Mouse (Mus musculus) monocyte, adult 5-6 weeks (primary cell): ENCODE data around the gene Sdr39u1. TPM values are rescaled to one million over a fixed set of nuclear protein-coding genes. Genes with fewer than 3 reads are reported as not detected.

ENCODE experiments used
- ATAC-seq: fragments of 153-309, 156-312 bp; replicated peaks from 2 replicates; pipeline ENCODE4 v1.8.0; 2017; ENCODE audit warnings: mild to moderate bottlenecking; ENCODE audit not compliant: low TSS enrichment, insufficient number of reproducible peaks, severe bottlenecking, poor library complexity, low FRiP score
- total RNA-seq: library from RNA; stranded (forward); fragments of 200-1000, 200-491, 200-594 nt; gene quantifications from 3 replicates; pipeline ENCODE4 v1.2.3, GENCODE M21; 2017

The Sdr39u1 gene
- total RNA-seq, 1 experiment from 2014 or later = 6.2 TPM

DNA sequence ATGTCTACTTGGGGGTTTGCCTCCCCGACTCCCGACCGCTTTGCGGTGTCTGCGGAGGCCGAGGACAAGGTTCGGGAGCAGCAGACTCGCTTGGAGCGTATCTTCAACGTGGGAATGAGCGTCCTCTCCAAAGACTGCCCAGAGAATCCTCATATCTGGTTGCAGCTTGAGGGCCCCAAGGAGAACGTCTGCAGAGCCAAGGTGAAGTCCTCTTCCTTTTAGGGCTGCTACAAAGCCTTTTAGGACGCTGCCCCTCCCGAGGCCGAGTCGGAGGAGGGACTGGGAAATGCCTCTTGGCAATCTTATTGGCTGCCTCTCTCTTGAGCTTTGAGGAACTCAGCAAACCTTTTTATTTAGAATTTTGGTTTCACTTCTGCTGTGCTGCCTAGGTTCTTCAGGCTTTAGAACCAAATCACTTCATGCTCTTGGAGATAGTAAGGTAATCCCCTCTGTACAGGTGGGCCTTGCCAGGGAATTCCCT is 14.3 kb downstream of the Sdr39u1 start:
- ATAC-seq = peak; percentile 77

DNA sequence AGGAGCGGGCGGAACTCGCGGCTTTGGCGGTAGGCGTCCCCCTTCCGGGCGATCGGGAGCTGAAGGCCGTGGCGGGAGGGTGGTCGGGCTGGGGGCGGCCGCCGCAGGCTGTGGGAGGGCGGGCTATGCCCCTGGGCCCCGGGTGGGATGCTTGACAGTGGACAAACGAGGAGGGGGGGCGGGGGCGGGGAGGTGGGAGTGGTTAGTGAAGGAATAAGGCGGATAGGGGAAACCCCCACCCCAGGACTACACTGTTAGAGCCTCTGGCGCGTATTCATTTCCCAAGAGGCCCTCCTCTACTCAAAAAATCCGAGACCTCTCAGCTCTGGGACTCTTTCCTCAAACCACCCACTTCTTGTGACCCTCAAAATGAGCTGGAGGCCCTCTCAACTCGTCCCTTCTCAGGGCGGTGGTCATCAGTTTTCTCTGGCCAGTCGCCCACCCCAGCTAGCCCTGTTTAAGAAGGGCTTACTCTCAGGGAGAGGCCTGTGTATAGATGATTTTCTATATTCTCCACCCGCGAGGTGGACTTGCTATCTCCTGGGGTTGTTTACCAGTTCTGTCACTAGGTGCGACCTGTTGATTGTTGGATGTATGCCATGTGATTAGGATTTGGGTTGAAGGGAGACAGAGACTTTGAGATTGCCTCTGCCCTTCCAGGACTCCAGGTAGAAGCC is 14.8 kb downstream of the Sdr39u1 start:
- ATAC-seq = no peak

DNA sequence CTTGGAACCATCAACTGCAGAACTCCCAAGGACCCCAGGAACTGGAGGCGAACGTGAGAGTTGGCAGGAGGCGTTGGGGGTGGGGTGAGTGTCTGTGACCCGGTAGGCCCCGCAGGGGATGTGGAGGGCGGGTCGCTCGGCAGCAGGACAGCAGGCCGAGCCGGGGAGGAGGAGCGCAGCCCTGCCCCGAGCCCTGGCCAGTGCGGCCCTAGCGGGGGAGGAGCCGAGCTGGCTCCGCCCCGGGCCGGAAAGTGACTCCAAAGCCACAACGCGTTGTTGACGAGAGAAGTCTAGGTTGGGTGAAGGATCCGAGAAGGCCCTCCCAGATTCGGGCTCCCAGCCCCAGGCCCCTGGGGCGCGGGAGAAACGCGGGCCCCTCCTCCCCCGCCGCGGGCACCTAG is 15.4 kb downstream of the Sdr39u1 start, which contains the start of gene Khnyn:
Gene Khnyn (plus strand): TSS at position 235 of the 401 bp plus-strand sequence.
- ATAC-seq = peak; percentile 79

DNA sequence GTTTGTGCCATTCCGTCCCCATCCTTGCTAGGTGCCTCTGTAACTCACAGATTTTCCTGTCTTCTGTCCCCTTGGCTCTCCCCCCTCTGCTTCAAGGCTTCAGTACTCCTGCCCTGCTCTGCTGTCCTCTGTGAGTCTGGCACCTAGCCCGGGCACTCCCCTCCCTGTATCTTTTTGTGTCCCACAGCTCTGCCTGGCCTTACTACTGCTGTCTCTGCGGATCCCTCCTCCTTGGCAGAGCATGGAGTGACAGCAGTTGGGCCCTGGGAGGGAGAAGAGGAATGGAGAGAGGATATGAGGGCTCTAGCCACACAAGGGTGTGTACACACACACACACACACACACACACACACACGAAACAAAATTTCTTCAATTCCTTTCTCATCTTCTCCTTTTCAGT is 15.9 kb downstream of the Sdr39u1 start, which contains the start of gene Cbln3:
Gene Cbln3 (minus strand): TSS at position 227 of the 400 bp plus-strand sequence.
- ATAC-seq = no peak

DNA sequence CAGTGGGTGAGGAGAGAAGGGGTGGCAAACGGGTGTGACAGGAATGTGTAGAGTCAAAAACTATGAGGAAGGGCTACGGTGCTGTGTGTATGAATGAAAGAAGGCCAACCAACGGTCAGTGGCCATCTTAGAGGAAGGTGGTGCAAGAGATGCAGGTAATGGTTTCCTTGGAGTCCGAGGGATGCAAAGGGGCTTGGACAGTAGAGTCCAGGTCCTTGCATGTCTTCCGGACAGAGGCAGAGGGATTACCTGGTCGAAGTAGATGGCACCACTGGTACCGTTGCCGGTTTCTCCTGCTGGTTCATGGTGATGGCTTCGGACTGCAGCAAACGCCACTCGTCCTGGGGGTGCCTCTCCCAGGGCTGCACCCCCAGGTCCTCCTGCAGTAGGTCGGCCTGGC is 16.4 kb downstream of the Sdr39u1 start:
- ATAC-seq = no peak

DNA sequence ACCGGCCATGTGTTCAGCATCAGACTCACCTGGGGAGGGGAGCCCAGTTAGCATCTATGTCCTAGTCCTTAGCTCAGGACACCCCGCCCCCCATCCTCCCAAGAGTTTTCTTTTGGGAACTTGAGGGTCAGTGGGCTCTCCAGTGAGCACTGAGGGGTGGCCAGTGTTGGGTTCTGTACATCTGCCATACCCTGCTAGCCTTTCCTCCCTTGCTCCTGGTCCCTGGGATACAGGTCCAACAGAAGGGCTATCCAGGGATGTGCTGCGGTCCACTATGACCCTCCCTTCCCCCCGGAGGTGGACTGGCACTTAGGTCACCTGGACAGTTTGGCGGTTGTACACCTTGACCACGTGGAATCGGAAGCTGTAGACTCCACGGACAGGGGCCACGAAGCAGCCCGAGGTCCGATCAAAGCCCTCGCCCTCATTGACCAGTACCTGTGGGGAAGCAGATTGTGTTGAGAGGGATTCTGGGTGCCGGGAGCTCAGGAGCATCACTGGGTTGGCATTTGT is 16.9 kb downstream of the Sdr39u1 start:
- ATAC-seq = no peak

DNA sequence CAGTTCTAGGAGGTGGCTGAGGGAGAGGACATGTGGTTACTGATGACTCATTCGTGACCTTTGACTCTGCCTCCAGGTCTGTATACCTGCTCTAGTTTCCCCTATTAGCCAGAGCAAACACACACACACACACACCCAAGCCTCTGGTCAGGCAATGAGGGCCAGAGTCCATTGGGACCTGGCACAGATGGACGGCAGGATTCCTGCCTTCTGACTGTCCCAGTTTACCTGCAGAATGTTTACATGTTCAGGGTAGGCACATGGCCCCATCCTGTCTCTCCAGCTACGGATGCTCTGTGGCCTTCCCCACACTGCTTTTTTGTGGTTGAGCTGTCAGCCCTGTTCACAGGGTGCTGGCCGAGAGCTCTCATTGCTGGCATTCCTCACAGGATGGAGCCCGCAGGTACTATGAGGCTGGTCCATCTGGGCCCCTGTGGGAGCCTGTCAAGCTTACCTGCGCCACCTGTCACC is 17.9 kb downstream of the Sdr39u1 start:
- ATAC-seq = no peak

DNA sequence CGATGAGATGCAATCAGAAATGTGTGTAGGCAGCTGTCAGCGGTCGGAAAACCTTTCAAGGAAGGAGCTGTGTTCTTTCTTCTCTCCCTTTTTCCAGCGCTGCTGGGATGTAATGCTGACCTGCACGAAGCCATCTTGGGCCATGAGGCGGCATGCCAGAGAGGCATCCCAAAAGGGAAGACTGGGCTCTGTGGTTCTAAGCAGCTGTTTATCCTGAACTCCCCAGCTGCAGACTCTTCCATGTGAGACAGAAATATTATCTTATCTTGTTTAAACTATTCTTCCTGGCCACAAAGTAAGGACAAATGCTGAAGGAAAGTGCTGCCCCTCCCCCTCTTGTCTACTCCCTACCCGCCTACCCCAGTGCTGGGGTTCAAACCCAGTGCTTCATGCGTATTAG is 19.1 kb downstream of the Sdr39u1 start:
- no peak for ATAC-seq

DNA sequence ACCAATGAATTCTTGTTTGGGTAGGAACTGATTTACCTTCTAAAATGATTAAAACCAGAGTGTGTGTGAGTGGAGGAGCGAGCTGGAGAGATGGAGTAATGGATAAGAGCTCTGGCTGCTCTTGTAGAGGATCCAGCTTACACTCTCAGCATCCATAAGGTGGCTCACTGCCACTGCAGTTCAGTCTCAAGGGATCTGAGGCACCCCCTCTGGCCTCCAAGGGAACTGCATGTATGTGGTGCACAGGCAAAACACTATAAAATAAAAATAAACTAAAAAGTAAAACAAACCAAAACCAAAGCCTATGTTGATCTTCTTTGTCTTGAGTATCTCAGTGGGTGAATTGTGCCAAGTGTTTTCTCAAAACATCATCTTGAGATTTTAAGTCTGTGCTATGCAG is 20.5 kb downstream of the Sdr39u1 start:
- peak; percentile 77 for ATAC-seq

DNA sequence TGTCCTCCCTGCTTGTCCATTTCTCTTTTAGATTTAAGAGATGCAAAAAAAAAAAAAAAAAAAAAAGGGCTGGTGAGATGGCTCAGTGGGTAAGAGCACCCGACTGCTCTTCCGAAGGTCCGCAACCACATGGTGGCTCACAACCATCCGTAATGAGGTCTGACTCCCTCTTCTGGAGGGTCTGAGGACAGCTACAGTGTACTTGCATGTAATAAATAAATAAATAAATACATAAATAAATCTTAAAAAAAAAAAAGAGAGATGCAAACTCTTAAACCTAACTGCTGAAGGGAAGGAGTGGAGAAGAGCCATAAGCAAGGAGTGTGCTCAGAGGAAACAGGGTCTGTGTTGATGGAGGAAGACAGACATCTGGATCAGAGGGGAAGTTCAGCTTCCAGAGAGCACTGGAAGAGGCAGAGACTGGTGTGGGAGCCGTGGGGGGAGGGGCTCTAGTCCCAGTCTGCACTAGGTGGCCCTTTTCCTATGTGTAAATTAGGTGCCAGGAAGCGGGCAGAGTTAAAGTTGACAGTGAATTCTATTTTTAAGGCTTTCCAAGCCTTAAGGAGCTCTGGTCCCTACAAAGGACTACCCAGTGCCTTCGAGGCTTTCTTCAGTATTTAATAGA is 21.7 kb downstream of the Sdr39u1 start:
- no peak for ATAC-seq

DNA sequence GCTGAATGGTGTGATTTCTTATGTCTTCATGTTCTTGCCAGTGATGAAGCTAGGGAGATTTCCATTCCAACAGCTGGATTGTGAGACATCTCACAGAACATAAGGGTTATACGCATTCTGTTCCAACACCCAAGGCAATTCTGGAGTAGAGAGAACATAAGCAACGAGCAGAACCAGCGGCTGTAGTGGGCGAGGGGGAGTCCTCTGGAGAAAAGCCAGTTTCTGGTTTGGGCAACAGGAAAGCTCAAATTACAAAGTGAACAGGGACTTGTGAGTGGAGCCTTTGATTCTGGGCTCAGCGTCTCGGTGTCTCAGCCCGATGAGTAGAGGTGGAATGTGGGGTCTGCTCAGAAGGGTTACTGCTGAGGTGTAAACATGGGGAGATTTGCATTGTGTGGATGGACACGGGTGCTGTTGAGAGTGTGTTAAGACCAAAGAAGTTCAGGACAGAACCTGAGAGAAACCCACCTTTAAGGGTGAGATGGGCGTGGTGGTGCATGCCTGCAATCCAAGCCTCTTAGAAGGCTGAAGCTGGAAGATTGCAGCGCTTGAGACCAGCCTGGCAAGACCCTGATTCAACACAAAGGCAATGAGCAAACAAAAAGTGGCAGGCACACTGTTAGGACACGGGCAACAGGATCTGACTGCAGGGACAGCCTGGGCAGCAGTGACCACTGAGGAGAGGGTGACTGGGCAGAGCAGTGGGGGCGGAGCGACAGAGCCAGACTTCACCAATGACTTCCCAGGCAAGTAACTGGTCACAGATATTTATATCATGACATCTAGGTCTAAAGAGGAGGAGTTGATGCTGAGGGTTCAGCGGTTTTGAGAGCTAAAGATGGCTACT is 22.4 kb downstream of the Sdr39u1 start:
- ATAC-seq = no peak

DNA sequence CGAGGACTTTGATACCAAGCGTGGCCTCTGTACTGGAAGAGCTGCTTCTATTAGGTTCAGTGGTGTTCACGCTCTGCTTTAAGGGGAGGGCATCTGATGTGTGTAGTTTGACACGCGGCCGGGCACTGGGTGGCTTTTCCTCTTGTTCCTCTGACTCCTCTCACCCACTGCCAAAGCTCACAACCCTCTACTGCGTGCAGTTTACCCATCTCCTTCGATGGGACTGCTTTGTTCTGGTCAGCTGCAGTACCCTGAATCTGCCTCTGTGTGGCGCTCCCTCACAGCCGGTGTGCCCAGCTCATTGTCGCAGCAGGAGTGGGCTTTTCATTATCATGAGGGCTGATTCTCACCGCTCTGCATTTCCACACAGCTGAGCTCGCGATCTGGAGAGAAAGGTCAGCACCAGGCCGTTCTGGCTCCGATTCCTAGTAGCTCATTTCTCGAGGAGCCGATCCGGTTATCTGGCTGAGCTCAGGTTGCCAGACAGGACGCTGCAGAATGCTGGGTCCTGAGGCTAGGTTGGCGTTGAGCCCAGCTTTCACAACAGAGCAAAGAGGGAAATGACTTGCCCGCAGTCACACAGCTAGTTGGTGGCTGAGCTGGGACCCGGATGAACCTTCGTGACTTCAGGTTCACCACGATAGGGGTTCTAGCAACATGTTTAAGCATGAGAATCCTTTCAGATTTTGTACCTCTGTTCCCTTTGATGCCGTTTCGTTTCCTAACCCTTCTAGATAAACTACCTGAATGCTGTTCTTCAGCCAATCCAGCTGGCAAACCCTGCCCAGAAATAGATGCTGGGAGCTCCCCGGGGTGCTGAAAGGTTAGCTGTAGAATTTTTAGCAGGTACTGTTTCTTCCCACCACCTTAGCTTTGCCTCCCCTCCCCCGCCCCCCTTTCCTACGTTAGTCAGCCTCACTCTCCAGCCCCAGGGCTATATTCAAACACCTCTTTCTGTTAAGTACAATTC is 26.1 kb downstream of the Sdr39u1 start:
- ATAC-seq = peak; percentile 77

DNA sequence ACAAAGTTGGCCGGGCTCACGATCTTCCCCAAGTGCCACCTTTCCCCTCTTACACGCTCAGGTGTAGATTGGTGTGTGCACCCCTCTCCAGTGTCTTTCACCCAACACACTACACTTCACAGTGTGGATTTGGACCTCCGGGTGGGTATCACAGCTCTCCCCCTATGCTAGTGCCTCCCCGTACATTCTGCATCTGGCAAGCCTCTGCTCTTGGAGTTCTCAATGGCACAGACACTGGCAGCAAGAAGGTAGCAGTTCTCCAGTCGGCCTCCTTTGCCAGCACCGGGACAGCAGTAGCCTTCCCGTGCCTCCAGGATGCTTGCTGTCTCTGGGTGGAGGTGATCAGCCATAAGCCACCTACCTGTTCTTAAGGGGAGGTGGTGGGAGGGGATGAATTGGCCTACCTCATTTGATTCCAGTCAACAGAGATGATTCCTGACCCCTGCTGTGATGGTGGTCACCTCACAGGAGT is 26.8 kb downstream of the Sdr39u1 start:
- ATAC-seq = no peak

DNA sequence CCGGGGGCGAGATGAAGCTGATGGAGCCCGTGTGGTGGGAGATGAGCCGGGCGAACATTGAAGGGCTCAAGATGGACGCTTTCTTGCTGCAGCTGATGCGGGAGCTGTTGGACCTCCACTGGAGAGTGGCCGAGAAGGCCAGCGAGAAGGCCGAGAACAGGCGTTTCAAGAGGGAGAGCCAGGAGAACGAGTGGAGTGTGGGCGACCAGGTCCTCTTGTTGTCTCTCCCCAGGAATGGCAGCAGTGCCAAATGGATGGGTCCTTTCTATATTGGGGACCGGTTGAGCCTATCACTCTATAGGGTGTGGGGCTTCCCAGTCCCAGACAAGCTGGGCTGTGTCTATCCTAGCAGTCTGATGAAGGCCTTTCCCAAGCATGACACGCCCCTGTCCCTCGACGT is 27.5 kb downstream of the Sdr39u1 start:
- ATAC-seq = no peak

DNA sequence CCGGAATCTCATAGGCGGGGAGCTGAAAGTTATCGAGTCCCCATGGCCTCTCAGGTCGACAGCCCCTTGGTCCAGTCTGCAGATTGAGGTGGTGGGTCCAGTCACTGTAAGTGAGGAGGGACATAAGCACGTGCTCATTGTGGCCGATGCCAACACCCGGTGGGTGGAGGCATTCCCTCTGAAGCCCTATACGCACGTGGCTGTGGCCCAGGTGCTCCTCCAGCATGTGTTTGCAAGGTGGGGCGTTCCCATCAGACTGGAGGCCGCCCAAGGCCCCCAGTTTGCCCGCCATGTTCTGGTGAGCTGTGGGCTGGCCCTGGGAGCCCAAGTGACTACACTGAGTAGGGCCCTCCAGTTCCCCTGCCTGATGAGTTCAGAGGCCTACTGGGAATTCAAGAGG is 28.1 kb downstream of the Sdr39u1 start:
- no peak for ATAC-seq

DNA sequence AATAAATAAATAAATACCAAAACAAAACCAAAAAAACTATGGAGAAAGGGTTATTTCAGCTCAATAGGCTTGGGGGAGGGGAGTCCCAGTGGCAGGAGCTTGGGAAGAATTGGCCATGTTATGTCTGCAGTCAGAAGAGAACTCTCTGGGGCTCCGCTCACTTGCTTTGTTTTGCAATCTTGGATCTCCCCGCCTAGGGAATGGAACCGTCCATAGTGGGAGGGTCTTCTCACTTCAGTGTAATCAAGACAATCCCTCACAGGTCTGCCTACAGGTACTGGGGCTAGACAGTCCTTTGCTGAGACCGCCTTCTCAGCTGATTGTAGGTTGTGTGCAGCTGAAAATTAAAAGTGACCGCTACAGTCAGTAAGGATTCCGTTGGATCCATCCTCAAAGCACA is 30.6 kb downstream of the Sdr39u1 start:
- ATAC-seq = no peak

DNA sequence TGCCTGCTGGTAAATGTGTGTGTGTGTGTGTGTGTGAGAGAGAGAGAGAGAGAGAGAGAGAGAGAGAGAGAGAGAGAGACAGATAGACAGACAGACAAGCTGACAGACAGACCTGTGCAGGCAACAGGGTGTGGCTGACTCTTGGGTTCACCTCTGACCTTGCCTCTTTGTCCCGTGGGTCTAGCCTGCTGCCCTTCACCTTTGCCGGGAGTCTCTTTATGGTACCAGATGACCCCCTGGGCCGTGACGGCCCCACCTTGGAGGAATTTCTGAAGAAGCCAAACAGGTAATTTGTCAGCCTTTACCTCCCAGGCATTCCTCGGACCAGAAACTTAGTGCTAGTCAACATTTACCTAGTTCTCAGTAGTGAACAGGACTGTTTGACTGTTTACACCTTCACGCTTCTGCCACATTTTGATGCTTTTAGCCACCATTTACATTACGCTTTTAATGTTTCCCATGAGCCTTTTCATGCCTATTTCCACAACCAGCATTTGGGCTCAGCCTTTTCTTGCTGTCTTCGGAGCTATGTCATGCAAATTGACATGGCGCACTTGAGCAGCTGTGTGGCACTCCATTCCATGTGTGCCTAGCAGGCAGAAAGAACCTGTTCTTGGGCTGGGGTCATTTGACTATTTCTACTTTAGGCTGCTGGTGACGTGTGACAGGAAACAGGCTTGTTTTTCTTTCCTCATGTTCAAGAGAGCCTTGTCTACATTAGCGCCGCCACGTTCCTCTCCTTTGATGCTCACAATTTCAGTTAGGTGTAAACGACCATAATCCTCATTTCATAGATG is 31.7 kb downstream of the Sdr39u1 start:
- no peak for ATAC-seq
